Comparison of ENCODE assay signal across 8 mouse cellular contexts in genomic region chr19:10100631-10101071, GRCm38 (mm10). TPM values are rescaled to one million over a fixed set of nuclear protein-coding genes. Genes with fewer than 3 reads are reported as not detected.
DNase-seq lines count a peak whose midpoint lies in the region; ATAC-seq and TF ChIP-seq lines count a peak whose summit lies in the region.

No protein-coding gene starts in this region.

- WGBS in forebrain, embryonic 12.5 days = under 1% methylated on average over 21 of the region's 21 CpGs
- 1% methylated on average over 21 of the region's 21 CpGs for WGBS in heart, postnatal 0 days
- WGBS in liver, embryonic 15.5 days (ENCODE audit: insufficient replicate concordance) = under 1% methylated on average over 21 of the region's 21 CpGs
- under 1% methylated on average over 21 of the region's 21 CpGs for WGBS in neural tube, embryonic 13.5 days

- peak overlapping the region; percentile 92 for H3K4me2 ChIP-seq in forebrain, embryonic 12.5 days
- peak overlapping the region; percentile 93 for H3K4me2 ChIP-seq in heart, postnatal 0 days (ENCODE audit: low read depth, low read length)
- peak overlapping the region; percentile 96 for H3K4me2 ChIP-seq in liver, embryonic 15.5 days
- peak overlapping the region; percentile 90 for H3K4me2 ChIP-seq in neural tube, embryonic 13.5 days

- peak overlapping the region; percentile 98 for H3K27ac ChIP-seq in forebrain, embryonic 12.5 days
- peak overlapping the region; percentile 28 for H3K27ac ChIP-seq in heart, postnatal 0 days (ENCODE audit: low read depth)
- peak overlapping the region; percentile 68 for H3K27ac ChIP-seq in liver, embryonic 15.5 days (replicated peaks)
- H3K27ac ChIP-seq in neural tube, embryonic 13.5 days (replicated peaks) = peak overlapping the region; percentile 99

- H3K9me3 ChIP-seq in forebrain, embryonic 12.5 days = no peaks in the 10 kb centered on the region
- no peaks in the 10 kb centered on the region for H3K9me3 ChIP-seq in heart, postnatal 0 days (replicated peaks; ENCODE audit: control insufficient read depth, low read length)
- no peaks in the 10 kb centered on the region for H3K9me3 ChIP-seq in liver, embryonic 15.5 days (replicated peaks)
- no peaks in the 10 kb centered on the region for H3K9me3 ChIP-seq in neural tube, embryonic 13.5 days

- H3K9ac ChIP-seq in forebrain, embryonic 12.5 days = peak overlapping the region; percentile 90
- peak overlapping the region; percentile 49 for H3K9ac ChIP-seq in heart, postnatal 0 days (replicated peaks; ENCODE audit: low read depth, low read length)
- H3K9ac ChIP-seq in liver, embryonic 15.5 days = peak overlapping the region; percentile 65
- H3K9ac ChIP-seq in neural tube, embryonic 13.5 days = peak overlapping the region; percentile 95

- peak overlapping the region; percentile 73 for H3K4me3 ChIP-seq in forebrain, embryonic 12.5 days (replicated peaks)
- peak overlapping the region; percentile 65 for H3K4me3 ChIP-seq in heart, postnatal 0 days (ENCODE audit: low read depth, low read length)
- H3K4me3 ChIP-seq in liver, embryonic 15.5 days (replicated peaks) = peak overlapping the region; percentile 72
- peak overlapping the region; percentile 83 for H3K4me3 ChIP-seq in neural tube, embryonic 13.5 days

- H3K4me1 ChIP-seq in forebrain, embryonic 12.5 days = peaks cover 58% of the 10 kb centered on the region
- H3K4me1 ChIP-seq in heart, postnatal 0 days (ENCODE audit: control insufficient read depth, insufficient read depth) = 0 out of 2 replicates have a peak, but pooled peaks cover 5% of the 10 kb centered on the region
- H3K4me1 ChIP-seq in liver, embryonic 15.5 days (replicated peaks) = peaks cover 87% of the 10 kb centered on the region
- H3K4me1 ChIP-seq in neural tube, embryonic 13.5 days (replicated peaks) = peaks cover 58% of the 10 kb centered on the region

- peak; percentile 64; the same call in 1 of the 2 replicates for TF ChIP-seq EP300 in heart, postnatal 0 days (IDR thresholded peaks at IDR 0.05; ENCODE audit: low read depth)

- no peaks in the 10 kb centered on the region for H3K27me3 ChIP-seq in forebrain, embryonic 12.5 days
- H3K27me3 ChIP-seq in heart, postnatal 0 days (ENCODE audit: control insufficient read depth, insufficient read depth, low read length) = no peaks in the 10 kb centered on the region
- H3K27me3 ChIP-seq in liver, embryonic 15.5 days = no peaks in the 10 kb centered on the region
- no peaks in the 10 kb centered on the region for H3K27me3 ChIP-seq in neural tube, embryonic 13.5 days

- peak; percentile 72 for DNase-seq in ES-CJ7 (ENCODE audit: low read depth, low spot score)
- DNase-seq in c-Kit-positive CD71-negative TER-119-negative erythroid progenitor cells, embryonic 14.5 days (ENCODE audit: low read depth) = peak; percentile 84
- peak; percentile 80 for DNase-seq in heart, postnatal 0 days (ENCODE audit: low spot score)
- DNase-seq in kidney, postnatal 4 days = peak; percentile 87 to 92
- peak; percentile 92 for DNase-seq in testis, postnatal 10 days (ENCODE audit: low spot score)

- H3K36me3 ChIP-seq in forebrain, embryonic 12.5 days (replicated peaks) = peaks cover 19% of the 10 kb centered on the region
- H3K36me3 ChIP-seq in heart, postnatal 0 days (replicated peaks; ENCODE audit: control insufficient read depth, insufficient read depth, low read length) = no peaks in the 10 kb centered on the region
- H3K36me3 ChIP-seq in liver, embryonic 15.5 days (replicated peaks) = peaks cover 11% of the 10 kb centered on the region; the same call in 1 of the 2 replicates
- H3K36me3 ChIP-seq in neural tube, embryonic 13.5 days = 0 out of 2 replicates have a peak, but pooled peaks cover 9% of the 10 kb centered on the region

- peak; percentile 57 for ATAC-seq in forebrain, embryonic 12.5 days (ENCODE audit: low FRiP score)
- ATAC-seq in heart, postnatal 0 days (ENCODE audit: insufficient read depth, low read depth) = peak; percentile 79
- peak; percentile 56 for ATAC-seq in liver, embryonic 15.5 days (ENCODE audit: insufficient read depth)
- ATAC-seq in neural tube, embryonic 13.5 days (ENCODE audit: low read depth) = peak; percentile 73

- TF ChIP-seq CTCF in heart, postnatal 0 days (IDR thresholded peaks at IDR 0.05; ENCODE audit: low read depth) = peak; percentile 61

RNA-seq across cellular contexts. Expression of gene Fads2, which starts 0.9 kb away (rescaled TPM):
- 184 and 187 TPM in 2 replicates for polyA plus RNA-seq in forebrain, embryonic 12.5 days (2016; fragmentation: Nextera tagmentation; extraction: Ambion mirVana)
- 15.9 and 22.0 TPM in 2 replicates for total RNA-seq in heart, postnatal 0 days (2014; rRNA removed; ENCODE audit: low replicate concordance)
- polyA plus RNA-seq in heart, postnatal 0 days (2015; fragmentation: Nextera tagmentation; extraction: Ambion mirVana) = 11.4 and 13.1 TPM in 2 replicates
- polyA plus RNA-seq in liver, embryonic 15.5 days (2015; fragmentation: Nextera tagmentation; extraction: Ambion mirVana) = 89.7 and 102 TPM in 2 replicates
- polyA plus RNA-seq in neural tube, embryonic 13.5 days (2015; fragmentation: Nextera tagmentation; extraction: Ambion mirVana) = 113 and 114 TPM in 2 replicates

RNA-seq across cellular contexts. Expression of gene Fads3, which starts 59.3 kb away (rescaled TPM):
- polyA plus RNA-seq in forebrain, embryonic 12.5 days (2016; fragmentation: Nextera tagmentation; extraction: Ambion mirVana) = 5.6 and 7.4 TPM in 2 replicates
- total RNA-seq in heart, postnatal 0 days (2014; rRNA removed; ENCODE audit: low replicate concordance) = 106 and 156 TPM in 2 replicates
- polyA plus RNA-seq in heart, postnatal 0 days (2015; fragmentation: Nextera tagmentation; extraction: Ambion mirVana) = 21.4 and 23.3 TPM in 2 replicates
- polyA plus RNA-seq in liver, embryonic 15.5 days (2015; fragmentation: Nextera tagmentation; extraction: Ambion mirVana) = 7.6 and 8.9 TPM in 2 replicates
- polyA plus RNA-seq in neural tube, embryonic 13.5 days (2015; fragmentation: Nextera tagmentation; extraction: Ambion mirVana) = 18.8 and 19.1 TPM in 2 replicates

Comparison
In these comparisons a context has a peak if more than half of its experiments do, and no peak if none do; other contexts are left out.
1. Peak in every context shown above with its lines: DNase-seq, ATAC-seq, H3K4me3 ChIP-seq and H3K27ac ChIP-seq.
2. H3K27ac ChIP-seq: peak in every context shown above with its lines; median percentile 99 in neural tube, embryonic 13.5 days; 98 in forebrain, embryonic 12.5 days; 68 in liver, embryonic 15.5 days; 28 in heart, postnatal 0 days.